Mouse (Mus musculus) embryonic facial prominence, embryonic 14.5 days (tissue): ENCODE results near the gene Pelo. TPM values are rescaled to one million over a fixed set of nuclear protein-coding genes. Genes with fewer than 3 reads are reported as not detected.

Source experiments
- ATAC-seq: fragments of 200-750 bp; cut with Nextera tagmentation; 2 replicates; pipeline ENCODE4 v1.8.0; 2017; ENCODE audit warnings: low read depth, moderate number of reproducible peaks, moderate TSS enrichment
- DNase-seq: peaks from one replicate; pipeline ENCODE4 v3.0.0-alpha.2; 2015; ENCODE audit warnings: low spot score
- H3K27ac ChIP-seq: fragments of 300-500 bp; sonication (generic); replicated peaks from 2 replicates; pipeline ENCODE4 v1.5.1; 2014; ENCODE audit warnings: low read depth, mild to moderate bottlenecking, low read length, moderate library complexity
- H3K27me3 ChIP-seq: fragments of 300-500 bp; sonication (generic); replicated peaks from 2 replicates; pipeline ENCODE4 v1.6.1; 2014; ENCODE audit warnings: low read length; ENCODE audit not compliant: control insufficient read depth, insufficient read depth
- H3K36me3 ChIP-seq: fragments of 300-500 bp; sonication (generic); 2 replicates; pipeline ENCODE4 v1.6.1; 2014; ENCODE audit warnings: low read length, mixed read lengths; ENCODE audit not compliant: control insufficient read depth, insufficient read depth
- H3K4me1 ChIP-seq: fragments of 300-500 bp; sonication (generic); 2 replicates; pipeline ENCODE4 v1.6.1; 2014; ENCODE audit warnings: antibody characterized with exemption, low read length; ENCODE audit not compliant: control insufficient read depth, insufficient read depth
- H3K4me2 ChIP-seq: fragments of 300-500 bp; sonication (generic); 2 replicates; pipeline ENCODE4 v1.6.1; 2014; ENCODE audit warnings: low read depth, mild to moderate bottlenecking, low read length, moderate library complexity, mixed read lengths
- H3K4me3 ChIP-seq: fragments of 300-500 bp; sonication (generic); 2 replicates; pipeline ENCODE4 v1.5.1; 2014; ENCODE audit warnings: low read depth, mild to moderate bottlenecking, low read length
- H3K9ac ChIP-seq: fragments of 300-500 bp; sonication (generic); 2 replicates; pipeline ENCODE4 v1.6.1; 2014; ENCODE audit warnings: low read depth, mild to moderate bottlenecking, low read length, moderate library complexity, mixed read lengths
- H3K9me3 ChIP-seq: fragments of 300-500 bp; sonication (generic); 2 replicates; pipeline ENCODE4 v1.6.1; 2016; ENCODE audit warnings: low read length; ENCODE audit not compliant: control insufficient read depth
- WGBS: fragments of 180-500 bp; shearing (Covaris S2); extraction: QIAGEN DNeasy Blood & Tissue Kit; methylation state at CpG from one replicate; pipeline ENCODE4 v1.1.7; 2014; 5-methylcytosine and 5-hydroxymethylcytosine counted together
- polyA plus RNA-seq: library from polyadenylated mRNA; unstranded; fragments of >200 nt; fragmentation: Nextera tagmentation; extraction: Ambion mirVana; gene quantifications from 2 replicates; pipeline ENCODE4 v1.2.1, GENCODE M21; 2014

Pelo gene
- polyA plus RNA-seq, 1 experiment from 2014 or later, result 6.6 TPM

- Histone ChIP-seq H3K36me3 (no peaks in the 10 kb centered on the region), H3K4me2 (no peak overlapping the region), H3K4me1 (no peaks in the 10 kb centered on the region), H3K4me3 (no peak overlapping the region), H3K27ac (no peak overlapping the region), H3K9ac (no peak overlapping the region), H3K9me3 (no peaks in the 10 kb centered on the region), H3K27me3 (no peaks in the 10 kb centered on the region)
- ATAC-seq (no peak), DNase-seq (no peak)
- 90% methylated on average over 1 of the region's 1 CpGs for WGBS
Measured at GRCm38 (mm10) chr13:115124521-115124920, 34.5 kb upstream of the Pelo start.

GRCm38 (mm10) chr13:115118756-115119155 is 28.8 kb upstream of the Pelo start:
- DNase-seq (no peak), ATAC-seq (no peak)
- Histone ChIP-seq H3K4me2 (no peak overlapping the region), H3K9me3 (no peaks in the 10 kb centered on the region), H3K4me1 (no peaks in the 10 kb centered on the region), H3K9ac (no peak overlapping the region), H3K4me3 (no peak overlapping the region), H3K36me3 (no peaks in the 10 kb centered on the region), H3K27ac (no peak overlapping the region), H3K27me3 (no peaks in the 10 kb centered on the region)
- WGBS, result 60% methylated on average over 5 of the region's 5 CpGs

- H3K4me2 ChIP-seq, result no peak overlapping the region
- H3K27me3 ChIP-seq, result no peaks in the 10 kb centered on the region
- H3K27ac ChIP-seq, result no peak overlapping the region
- ATAC-seq (no peak), DNase-seq (no peak)
- no peaks in the 10 kb centered on the region for H3K9me3 ChIP-seq
- no peak overlapping the region for H3K9ac ChIP-seq
- no peak overlapping the region for H3K4me3 ChIP-seq
- no peaks in the 10 kb centered on the region for H3K36me3 ChIP-seq
- no peaks in the 10 kb centered on the region for H3K4me1 ChIP-seq
- WGBS, result 82% methylated on average over 3 of the region's 3 CpGs
Measured at GRCm38 (mm10) chr13:115118195-115118594, 28.2 kb upstream of the Pelo start.

DNA sequence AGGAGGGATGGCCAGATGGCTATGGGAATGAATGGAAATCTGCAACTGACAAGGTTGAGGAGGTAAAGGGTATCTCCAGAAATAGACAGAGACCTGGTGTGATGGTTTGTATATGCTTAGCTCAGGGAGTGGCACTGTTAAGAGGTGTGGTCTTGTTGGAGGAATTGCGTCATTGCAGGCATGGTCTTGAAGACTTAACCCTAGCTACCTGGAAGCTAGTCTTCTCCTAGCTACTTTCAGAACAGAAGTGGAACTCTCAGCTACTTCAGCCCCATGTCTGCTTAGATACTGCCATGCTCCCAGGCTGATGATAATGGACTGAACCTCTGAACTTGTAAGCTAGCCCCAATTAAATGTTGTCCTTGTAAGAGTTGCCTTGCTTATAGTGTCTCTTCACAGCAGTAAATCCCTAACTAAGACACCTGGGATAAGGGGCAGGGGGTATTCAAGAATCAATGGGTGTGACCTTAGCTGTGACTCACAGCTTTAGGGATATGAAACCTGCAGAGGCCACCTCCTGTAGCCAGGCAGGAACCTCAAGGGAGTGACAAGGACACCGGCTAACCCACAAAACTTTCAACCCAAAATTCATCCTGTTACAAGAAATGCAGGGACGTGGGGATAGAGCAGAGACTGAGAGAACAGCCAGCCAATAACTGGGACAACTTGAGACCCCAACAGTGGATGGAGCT is 27.1 kb upstream of the Pelo start:
- Histone ChIP-seq H3K4me2 (no peak overlapping the region), H3K4me3 (no peak overlapping the region), H3K27me3 (no peaks in the 10 kb centered on the region), H3K36me3 (no peaks in the 10 kb centered on the region), H3K9me3 (no peaks in the 10 kb centered on the region), H3K4me1 (no peaks in the 10 kb centered on the region), H3K27ac (no peak overlapping the region), H3K9ac (no peak overlapping the region)
- 74% methylated on average over 3 of the region's 3 CpGs for WGBS
- no peak for ATAC-seq
- no peak for DNase-seq

DNA sequence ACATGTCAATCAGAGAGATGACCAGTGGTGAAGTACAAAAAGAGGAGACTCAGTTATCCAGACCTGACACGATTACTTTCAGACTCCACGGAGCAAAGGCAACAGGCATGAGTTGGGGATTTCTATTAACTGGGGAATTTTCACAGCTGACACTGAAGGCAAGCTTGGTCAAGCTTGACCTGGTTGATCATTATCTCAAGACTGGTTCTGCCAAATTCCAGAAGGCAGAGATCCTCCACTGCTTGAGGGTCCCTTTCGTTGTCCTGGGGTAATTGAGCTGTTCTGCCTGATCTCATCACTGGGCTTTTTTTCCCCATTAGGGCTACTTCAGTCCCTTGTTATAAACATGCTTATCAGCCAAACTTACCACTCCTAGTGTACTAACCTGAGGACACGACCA is 19.6 kb upstream of the Pelo start:
- H3K27ac ChIP-seq, result no peak overlapping the region
- no peak overlapping the region for H3K4me3 ChIP-seq
- H3K4me2 ChIP-seq, result no peak overlapping the region
- H3K9me3 ChIP-seq, result no peaks in the 10 kb centered on the region
- no peaks in the 10 kb centered on the region for H3K36me3 ChIP-seq
- ATAC-seq (no peak), DNase-seq (no peak)
- WGBS, result 69% methylated on average over 4 of the region's 4 CpGs
- no peak overlapping the region for H3K9ac ChIP-seq
- no peaks in the 10 kb centered on the region for H3K27me3 ChIP-seq
- no peaks in the 10 kb centered on the region for H3K4me1 ChIP-seq

DNA sequence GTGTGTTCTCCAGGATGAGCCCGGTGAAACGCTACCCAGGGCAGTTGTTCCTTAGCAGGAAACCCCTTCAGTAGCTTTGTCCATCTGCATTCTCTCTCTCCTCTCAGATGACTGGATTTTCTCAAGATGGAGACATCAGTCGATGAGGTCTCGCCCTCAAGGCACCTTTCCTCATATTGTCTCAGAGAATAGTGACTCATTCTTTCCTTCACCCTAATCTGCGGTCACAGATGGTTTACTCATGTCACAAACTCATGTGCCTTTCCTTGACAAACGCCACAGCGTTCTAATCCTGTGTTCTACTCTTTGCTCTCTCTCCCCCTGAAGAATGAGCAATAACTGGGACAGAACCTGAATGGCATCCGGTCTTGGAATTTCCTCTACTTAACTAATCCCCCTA is 17.4 kb upstream of the Pelo start:
- DNase-seq (no peak), ATAC-seq (no peak)
- 77% methylated on average over 8 of the region's 8 CpGs for WGBS
- Histone ChIP-seq H3K9me3 (no peaks in the 10 kb centered on the region), H3K4me1 (no peaks in the 10 kb centered on the region), H3K36me3 (no peaks in the 10 kb centered on the region), H3K4me2 (no peak overlapping the region), H3K4me3 (no peak overlapping the region), H3K9ac (no peak overlapping the region), H3K27ac (no peak overlapping the region), H3K27me3 (no peaks in the 10 kb centered on the region)

DNA sequence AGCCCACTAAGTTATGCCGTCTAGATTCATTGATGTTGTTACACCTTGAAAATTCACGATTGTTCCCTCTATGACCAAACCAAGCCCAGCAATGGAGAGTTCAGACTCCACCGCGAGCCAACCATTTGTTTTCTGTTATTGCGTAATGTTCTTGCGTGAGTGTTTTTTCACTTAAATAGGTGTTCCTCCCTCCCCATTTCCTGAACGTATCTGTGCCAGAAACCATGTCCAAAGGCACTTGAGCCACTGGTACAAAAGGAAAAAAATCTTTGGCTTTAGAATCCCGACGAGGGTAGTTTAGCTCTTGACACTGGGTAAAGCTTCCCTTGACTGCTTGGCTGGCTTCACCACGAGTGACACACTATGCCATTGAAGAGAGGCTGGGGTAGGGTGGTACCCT is 16.2 kb upstream of the Pelo start:
- Histone ChIP-seq H3K9me3 (no peaks in the 10 kb centered on the region), H3K27ac (no peak overlapping the region), H3K4me1 (0 out of 2 replicates have a peak, but pooled peaks cover 2% of the 10 kb centered on the region), H3K27me3 (0 out of 2 replicates have a peak, but pooled peaks cover 2% of the 10 kb centered on the region), H3K4me3 (no peak overlapping the region), H3K4me2 (no peak overlapping the region), H3K9ac (no peak overlapping the region), H3K36me3 (no peaks in the 10 kb centered on the region)
- no peak for DNase-seq
- WGBS, result 77% methylated on average over 10 of the region's 10 CpGs
- no peak for ATAC-seq

- Histone ChIP-seq H3K27me3 (peaks cover 11% of the 10 kb centered on the region), H3K4me2 (no peak overlapping the region), H3K9ac (no peak overlapping the region), H3K9me3 (no peaks in the 10 kb centered on the region), H3K4me3 (no peak overlapping the region), H3K27ac (no peak overlapping the region), H3K36me3 (no peaks in the 10 kb centered on the region), H3K4me1 (0 out of 2 replicates have a peak, but pooled peaks cover 3% of the 10 kb centered on the region)
- ATAC-seq (no peak), DNase-seq (no peak)
- WGBS, result 98% methylated on average over 2 of the region's 2 CpGs
Measured at GRCm38 (mm10) chr13:115102754-115103153, 12.8 kb upstream of the Pelo start.
